Mouse (Mus musculus): ENCODE measurements around the gene Cep128. TPM values are rescaled to one million over a fixed set of nuclear protein-coding genes. Genes with fewer than 3 reads are reported as not detected.
"Not testable (repeated sequence)": the region's sequence is repeated elsewhere in the genome, so short reads cannot be mapped to it uniquely, and the experiment has no call there.

The Cep128 gene
- polyA plus RNA-seq, 1 experiment from 2014 or later, result 9.0 TPM

GRCm38 (mm10) chr12:91400232-91401048 is 16.2 kb upstream of the Cep128 start:
- H3K9me3 ChIP-seq, result no peaks in the 10 kb centered on the region
- under 1% methylated on average over 38 of the region's 38 CpGs for WGBS

GRCm38 (mm10) chr12:91383516-91384264 is 519 bp downstream of the Cep128 start:
- H3K4me3 ChIP-seq, result peak overlapping the region; percentile 68
- H3K27me3 ChIP-seq, result no peaks in the 10 kb centered on the region
- peak overlapping the region; percentile 70 for H3K9ac ChIP-seq
- H3K4me2 ChIP-seq (replicated peaks), result peak overlapping the region; percentile 94
- no peaks in the 10 kb centered on the region for H3K36me3 ChIP-seq
- ATAC-seq (ENCODE audit: low FRiP score, low read depth), result peak; percentile 45
- H3K4me1 ChIP-seq, result peaks cover 5% of the 10 kb centered on the region
- H3K27ac ChIP-seq, result no peak overlapping the region
- no peaks in the 10 kb centered on the region for H3K9me3 ChIP-seq
- 4% methylated on average over 22 of the region's 22 CpGs for WGBS

More at GRCm38 (mm10) chr12:91400232-91401048, 16.2 kb upstream of the Cep128 start:
- Histone ChIP-seq H3K9ac (peak overlapping the region; percentile 64), H3K4me2 (replicated peaks) (peak overlapping the region; percentile 88), H3K4me1 (peaks cover 9% of the 10 kb centered on the region; the same call in 1 of the 2 replicates), H3K4me3 (peak overlapping the region; percentile 52), H3K36me3 (no peaks in the 10 kb centered on the region), H3K27me3 (peaks cover 34% of the 10 kb centered on the region), H3K27ac (no peak overlapping the region)
- ATAC-seq (ENCODE audit: low FRiP score, low read depth), result peak; percentile 93

- Histone ChIP-seq H3K27ac (no peak overlapping the region), H3K4me2 (replicated peaks) (no peak overlapping the region), H3K9me3 (no peaks in the 10 kb centered on the region; the same call in 1 of the 2 replicates), H3K27me3 (no peaks in the 10 kb centered on the region), H3K9ac (no peak overlapping the region), H3K4me1 (no peaks in the 10 kb centered on the region), H3K4me3 (no peak overlapping the region), H3K36me3 (no peaks in the 10 kb centered on the region; the same call in 1 of the 2 replicates)
- no peak for ATAC-seq (ENCODE audit: low FRiP score, low read depth)
- 93% methylated on average over 3 of the region's 3 CpGs for WGBS
These were observed 15.0 kb downstream of the Cep128 start for GRCm38 (mm10) chr12:91369173-91369572.

- 91% methylated on average over 8 of the region's 8 CpGs for WGBS
- H3K9me3 ChIP-seq, result no peaks in the 10 kb centered on the region
- no peaks in the 10 kb centered on the region for H3K4me1 ChIP-seq
- ATAC-seq (ENCODE audit: low FRiP score, low read depth), result no peak
- no peak overlapping the region for H3K4me3 ChIP-seq
- no peak overlapping the region for H3K9ac ChIP-seq
- no peaks in the 10 kb centered on the region for H3K27me3 ChIP-seq
- H3K36me3 ChIP-seq, result no peaks in the 10 kb centered on the region
- H3K4me2 ChIP-seq (replicated peaks), result no peak overlapping the region
- H3K27ac ChIP-seq, result no peak overlapping the region
These were observed 30.4 kb downstream of the Cep128 start for GRCm38 (mm10) chr12:91353783-91354182.

- H3K9ac ChIP-seq; H3K27me3 ChIP-seq; H3K4me2 ChIP-seq (replicated peaks); H3K9me3 ChIP-seq; H3K27ac ChIP-seq; H3K4me3 ChIP-seq; H3K36me3 ChIP-seq; H3K4me1 ChIP-seq; ATAC-seq (ENCODE audit: low FRiP score, low read depth): not testable (repeated sequence)
- 93% methylated on average over 13 of the region's 13 CpGs for WGBS
These were observed 45.6 kb downstream of the Cep128 start for GRCm38 (mm10) chr12:91338656-91339055.

GRCm38 (mm10) chr12:91327527-91327926 is 56.7 kb downstream of the Cep128 start:
- 72% methylated on average over 4 of the region's 4 CpGs for WGBS
- H3K27ac ChIP-seq, result no peak overlapping the region
- ATAC-seq (ENCODE audit: low FRiP score, low read depth), result no peak

GRCm38 (mm10) chr12:91326104-91326503 is 58.1 kb downstream of the Cep128 start:
- Histone ChIP-seq H3K9me3 (no peaks in the 10 kb centered on the region), H3K9ac (no peak overlapping the region), H3K4me3 (no peak overlapping the region), H3K36me3 (no peaks in the 10 kb centered on the region), H3K27me3 (no peaks in the 10 kb centered on the region), H3K27ac (no peak overlapping the region), H3K4me1 (no peaks in the 10 kb centered on the region), H3K4me2 (replicated peaks) (no peak overlapping the region)
- no peak for ATAC-seq (ENCODE audit: low FRiP score, low read depth)
- 62% methylated on average over 6 of the region's 6 CpGs for WGBS

More at GRCm38 (mm10) chr12:91327527-91327926, 56.7 kb downstream of the Cep128 start:
- H3K4me2 ChIP-seq (replicated peaks), result no peak overlapping the region
- no peaks in the 10 kb centered on the region for H3K27me3 ChIP-seq
- H3K9me3 ChIP-seq, result no peaks in the 10 kb centered on the region
- no peak overlapping the region for H3K4me3 ChIP-seq
- no peaks in the 10 kb centered on the region for H3K36me3 ChIP-seq
- no peaks in the 10 kb centered on the region for H3K4me1 ChIP-seq
- no peak overlapping the region for H3K9ac ChIP-seq

GRCm38 (mm10) chr12:91315026-91315425 is 69.2 kb downstream of the Cep128 start:
- Histone ChIP-seq H3K4me1 (no peaks in the 10 kb centered on the region), H3K4me2 (replicated peaks) (no peak overlapping the region), H3K36me3 (no peaks in the 10 kb centered on the region), H3K9me3 (no peaks in the 10 kb centered on the region), H3K27ac (no peak overlapping the region), H3K27me3 (no peaks in the 10 kb centered on the region), H3K4me3 (no peak overlapping the region), H3K9ac (no peak overlapping the region)
- 85% methylated on average over 7 of the region's 7 CpGs for WGBS
- ATAC-seq (ENCODE audit: low FRiP score, low read depth), result no peak

GRCm38 (mm10) chr12:91313974-91314587 is 70.1 kb downstream of the Cep128 start:
- H3K4me2 ChIP-seq (replicated peaks), result no peak overlapping the region
- H3K9me3 ChIP-seq, result no peaks in the 10 kb centered on the region
- no peaks in the 10 kb centered on the region for H3K36me3 ChIP-seq
- H3K9ac ChIP-seq, result no peak overlapping the region
- 56% methylated on average over 10 of the region's 10 CpGs for WGBS
- H3K4me1 ChIP-seq, result no peaks in the 10 kb centered on the region
- H3K27ac ChIP-seq, result no peak overlapping the region
- no peaks in the 10 kb centered on the region for H3K27me3 ChIP-seq
- H3K4me3 ChIP-seq, result no peak overlapping the region
- ATAC-seq (ENCODE audit: low FRiP score, low read depth), result peak; percentile 61; the same call in 1 of the 2 replicates

- ATAC-seq (ENCODE audit: low FRiP score, low read depth), result no peak
- Histone ChIP-seq H3K9me3 (no peaks in the 10 kb centered on the region), H3K36me3 (no peaks in the 10 kb centered on the region), H3K27me3 (no peaks in the 10 kb centered on the region), H3K9ac (no peak overlapping the region), H3K4me1 (peaks cover 3% of the 10 kb centered on the region; the same call in 1 of the 2 replicates), H3K27ac (no peak overlapping the region), H3K4me3 (no peak overlapping the region), H3K4me2 (replicated peaks) (no peak overlapping the region)
- 88% methylated on average over 4 of the region's 4 CpGs for WGBS
These were observed 71.6 kb downstream of the Cep128 start for GRCm38 (mm10) chr12:91312591-91312990.

- no peak overlapping the region for H3K4me3 ChIP-seq
- no peak overlapping the region for H3K9ac ChIP-seq
- H3K36me3 ChIP-seq, result no peaks in the 10 kb centered on the region
- 58% methylated on average over 3 of the region's 3 CpGs for WGBS
- H3K9me3 ChIP-seq, result no peaks in the 10 kb centered on the region
- no peak for ATAC-seq (ENCODE audit: low FRiP score, low read depth)
- H3K4me1 ChIP-seq, result peaks cover 3% of the 10 kb centered on the region; the same call in 1 of the 2 replicates
- no peak overlapping the region for H3K4me2 ChIP-seq (replicated peaks)
- no peaks in the 10 kb centered on the region for H3K27me3 ChIP-seq
- H3K27ac ChIP-seq, result no peak overlapping the region
These were observed 76.5 kb downstream of the Cep128 start for GRCm38 (mm10) chr12:91307733-91308132.

- 56% methylated on average over 7 of the region's 7 CpGs for WGBS
- no peaks in the 10 kb centered on the region for H3K27me3 ChIP-seq
- no peak overlapping the region for H3K27ac ChIP-seq
- no peaks in the 10 kb centered on the region for H3K36me3 ChIP-seq
- no peak overlapping the region for H3K4me2 ChIP-seq (replicated peaks)
- no peak overlapping the region for H3K9ac ChIP-seq
- no peak for ATAC-seq (ENCODE audit: low FRiP score, low read depth)
- H3K4me1 ChIP-seq, result peaks cover 3% of the 10 kb centered on the region; the same call in 1 of the 2 replicates
- H3K9me3 ChIP-seq, result no peaks in the 10 kb centered on the region
- H3K4me3 ChIP-seq, result no peak overlapping the region
These were observed 78.4 kb downstream of the Cep128 start for GRCm38 (mm10) chr12:91305769-91306168.

All from limb, embryonic 13.5 days (tissue).